Mouse (Mus musculus) T-helper 1 cell (primary cell): ENCODE measurements at regions not wholly inside any gene's neighbourhood (a gene's known extent, or its start where the extent isn't known, plus 50 kb on each side); places are given as distances from the start of the nearest gene placed in this dataset.
"Not testable (repeated sequence)": the region's sequence is repeated elsewhere in the genome, so short reads cannot be mapped to it uniquely, and the experiment has no call there.

Experiments
- in situ Hi-C: fragments of 300-600 bp; cut with MboI, MseI; formaldehyde crosslinking; loops from one replicate; pipeline ENCODE4 v1.15.1; 2025; ENCODE audit warnings: high pct_unique_total_duplicates

DNA sequence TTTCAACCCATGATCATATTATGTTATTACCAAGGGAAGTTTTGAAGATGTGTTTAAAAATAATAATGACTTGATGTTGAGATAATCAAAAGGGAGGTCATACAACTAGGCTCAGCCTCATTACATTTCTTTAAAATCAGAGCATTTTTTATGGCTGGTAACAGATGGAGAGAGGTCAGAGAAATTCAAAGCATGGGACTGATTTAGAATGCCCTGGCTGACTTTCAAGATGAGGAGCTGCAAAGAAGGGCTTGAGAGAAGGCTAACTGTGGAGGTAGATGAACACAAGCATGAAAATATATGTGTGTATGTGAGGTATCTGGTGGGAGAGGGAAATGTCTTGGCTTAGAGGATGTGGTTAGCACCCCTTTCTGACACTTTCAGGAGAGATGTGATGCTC, 502.6 kb upstream of the Gdi2 start:
- in situ Hi-C loops = loop anchor here (5.0 kb wide), 1 partner anchor 102 kb away; no protein-coding TSS in a partner anchor

DNA sequence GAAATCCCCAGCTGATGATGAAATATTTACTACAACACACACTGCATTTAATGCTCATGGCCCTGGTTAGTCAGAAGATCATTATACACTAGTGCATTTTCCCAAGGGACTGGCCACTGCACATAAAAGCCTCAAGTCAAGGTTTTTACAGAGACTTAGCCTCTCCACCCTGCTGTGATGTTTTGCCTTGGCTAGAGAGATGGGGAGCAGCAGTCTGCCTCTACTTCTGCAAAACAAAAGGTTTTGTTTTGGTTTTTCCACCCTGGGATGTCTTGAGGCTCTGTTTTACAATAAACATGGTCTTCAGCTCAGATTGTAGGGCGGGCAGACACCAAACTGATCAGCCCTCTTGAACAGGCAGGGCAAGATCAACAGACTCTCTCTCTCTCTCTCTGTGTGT, 500.9 kb upstream of the Gdi2 start:
- in situ Hi-C loops = loop anchor here (5.0 kb wide), 1 partner anchor 100 kb away; no protein-coding TSS in a partner anchor

DNA sequence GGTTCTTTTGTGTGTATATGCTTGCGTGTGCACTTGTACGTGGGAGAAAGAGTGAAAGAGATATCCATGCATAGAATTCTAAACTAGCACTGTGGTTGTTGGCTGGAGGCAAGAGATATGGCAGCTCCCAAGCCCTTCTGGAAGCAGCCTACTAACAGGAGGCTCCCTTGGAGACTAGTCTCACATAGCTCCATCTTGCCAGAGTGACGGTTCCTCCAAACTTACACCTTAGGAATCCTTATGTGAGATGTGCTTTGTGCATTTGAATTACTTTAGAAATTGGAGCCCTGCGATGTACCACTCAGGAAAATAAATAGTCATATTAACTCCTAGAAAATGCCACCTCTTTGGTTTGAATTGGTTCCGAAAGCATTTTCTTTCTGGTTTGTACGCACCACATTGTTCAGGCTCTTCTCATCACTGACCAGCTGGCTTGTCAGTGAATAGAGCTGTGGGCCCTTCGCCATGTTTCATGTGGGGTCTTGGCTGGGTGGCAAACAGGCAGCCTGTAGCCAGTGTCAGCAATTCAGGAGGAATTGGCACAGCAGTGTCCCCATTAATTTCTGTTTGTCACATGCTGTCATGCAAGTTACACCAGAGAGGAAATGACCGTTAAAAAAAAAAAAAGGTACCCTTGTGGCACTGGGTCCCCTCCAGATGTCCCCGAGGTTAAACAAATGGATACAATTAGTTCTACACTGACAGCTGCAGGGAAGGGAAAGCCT, 491.3 kb upstream of the Gdi2 start:
- in situ Hi-C loops = not testable (repeated sequence)

DNA sequence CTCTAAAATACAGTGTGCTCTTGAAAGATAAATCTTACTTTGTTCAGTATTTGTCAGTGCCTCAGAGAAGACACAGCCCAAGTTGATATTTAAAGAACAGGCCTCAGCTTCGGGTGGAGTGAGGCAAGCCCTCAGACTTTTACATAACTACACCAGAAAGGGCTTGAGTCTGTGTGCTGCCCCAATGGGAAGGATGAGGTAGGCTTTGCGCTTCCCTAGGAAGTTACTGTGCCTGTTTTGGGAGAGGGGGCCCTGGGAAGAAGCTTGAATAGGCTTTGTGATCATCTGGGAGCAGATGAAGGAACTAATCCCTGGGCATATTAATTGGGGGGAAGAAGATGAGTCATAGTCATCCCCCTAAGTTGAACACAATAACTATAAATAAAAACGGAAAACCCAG, 454.4 kb upstream of the Gdi2 start:
- in situ Hi-C loops = loop anchor here (5.0 kb wide), 1 partner anchor 54 kb away; no protein-coding TSS in a partner anchor

DNA sequence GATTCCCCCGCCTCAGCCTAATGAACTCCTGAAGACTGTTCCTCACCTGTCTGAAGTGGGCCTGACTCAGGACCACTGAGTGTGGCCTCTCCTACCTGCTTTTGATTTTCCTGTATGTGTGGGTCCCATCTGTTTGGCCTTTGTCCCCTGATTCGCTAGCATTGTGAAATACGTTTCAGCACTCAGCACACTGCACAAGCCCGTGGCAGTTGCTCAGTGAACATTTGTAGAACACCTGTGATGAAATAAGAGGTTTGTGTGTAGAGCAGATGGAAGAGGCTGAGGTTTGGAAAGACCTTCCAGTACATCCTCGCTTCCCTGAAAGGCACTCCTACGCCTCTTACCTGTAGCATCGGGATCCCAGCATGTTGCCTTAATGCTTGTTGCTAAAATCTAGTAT, 447.9 kb upstream of the Gdi2 start:
- in situ Hi-C loops = not testable (repeated sequence)

DNA sequence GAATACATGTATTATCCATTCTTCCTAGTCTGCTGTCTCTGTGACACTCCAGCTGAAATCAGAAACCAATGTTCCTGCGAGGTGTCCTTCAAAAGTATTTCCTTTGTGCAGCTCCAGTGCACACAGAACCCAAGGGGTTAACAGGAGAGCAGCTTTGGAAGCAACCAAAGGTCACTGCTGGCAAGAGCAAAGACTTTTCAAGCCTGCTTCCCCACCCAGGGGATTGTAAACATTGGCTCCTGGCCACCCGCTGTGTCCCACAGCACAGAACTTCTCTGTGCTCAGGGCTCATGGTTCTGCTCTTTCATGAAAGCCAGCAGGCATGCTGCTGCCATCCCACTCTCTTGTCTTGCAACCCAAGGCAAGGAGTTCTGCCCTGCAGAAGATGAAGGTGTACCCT, 431.3 kb upstream of the Gdi2 start:
- in situ Hi-C loops = not testable (repeated sequence)

DNA sequence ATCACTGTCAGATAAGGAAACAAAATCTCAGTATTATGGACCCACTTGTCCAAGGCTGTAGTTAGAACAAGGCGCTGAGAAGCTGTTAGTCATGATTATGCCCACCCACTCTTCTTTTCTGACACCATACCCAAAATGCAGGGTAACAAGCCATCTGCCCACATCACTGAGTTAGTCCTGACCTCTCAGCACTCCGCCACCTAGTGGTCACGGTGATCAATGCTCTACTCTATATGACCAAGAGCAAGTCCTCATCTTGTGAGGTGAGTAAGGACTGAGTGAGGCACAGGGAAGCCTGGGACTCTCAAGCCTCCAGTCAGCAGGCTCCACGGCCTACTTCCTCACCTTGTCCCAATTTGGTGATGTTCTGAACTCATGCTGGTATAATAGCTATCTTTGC, 409.7 kb upstream of the Gdi2 start:
- in situ Hi-C loops = not testable (repeated sequence)

DNA sequence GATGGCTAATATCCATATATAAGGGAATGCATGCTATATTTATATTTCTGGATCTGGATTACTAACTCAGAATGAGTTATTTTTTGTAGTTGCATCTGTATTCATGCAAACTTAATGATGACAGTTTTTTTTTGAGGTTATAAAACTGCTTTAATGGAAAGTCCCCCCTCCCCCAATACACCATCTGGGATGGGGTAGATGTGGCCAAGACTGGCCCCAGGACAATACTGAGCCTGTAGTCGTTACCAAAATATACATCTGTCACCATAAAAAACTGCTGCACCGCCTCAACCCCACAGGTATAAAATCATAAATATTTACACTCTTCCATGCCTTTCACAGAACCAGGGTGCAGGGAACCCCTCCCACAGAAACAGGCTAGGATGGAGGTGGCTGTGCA, 400.6 kb upstream of the Gdi2 start:
- in situ Hi-C loops = loop anchor here (5.0 kb wide), 2 partner anchors 55 to 100 kb away; no protein-coding TSS in a partner anchor

DNA sequence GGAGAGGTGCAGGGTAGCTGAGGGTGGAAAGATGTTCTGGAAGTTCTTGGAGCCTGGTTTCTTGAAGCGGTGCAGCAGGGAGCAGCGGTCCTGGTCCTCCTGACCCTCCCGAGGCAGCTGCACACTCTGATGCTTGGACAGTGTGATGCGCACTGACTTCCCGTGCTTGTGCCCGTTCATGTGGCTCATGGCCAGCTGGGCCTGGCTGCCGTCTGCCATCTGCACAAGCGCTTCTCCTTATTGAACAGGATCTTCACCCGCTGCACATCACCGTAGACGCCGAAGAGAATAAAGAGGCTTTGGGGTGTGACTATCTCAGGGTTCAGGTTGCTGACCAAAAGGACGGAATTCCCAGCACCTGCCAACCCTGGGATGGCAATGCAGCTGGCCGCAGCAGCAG, 399.2 kb upstream of the Gdi2 start:
- in situ Hi-C loops = loop anchor here (5.0 kb wide), 2 partner anchors 56 to 101 kb away; no protein-coding TSS in a partner anchor

DNA sequence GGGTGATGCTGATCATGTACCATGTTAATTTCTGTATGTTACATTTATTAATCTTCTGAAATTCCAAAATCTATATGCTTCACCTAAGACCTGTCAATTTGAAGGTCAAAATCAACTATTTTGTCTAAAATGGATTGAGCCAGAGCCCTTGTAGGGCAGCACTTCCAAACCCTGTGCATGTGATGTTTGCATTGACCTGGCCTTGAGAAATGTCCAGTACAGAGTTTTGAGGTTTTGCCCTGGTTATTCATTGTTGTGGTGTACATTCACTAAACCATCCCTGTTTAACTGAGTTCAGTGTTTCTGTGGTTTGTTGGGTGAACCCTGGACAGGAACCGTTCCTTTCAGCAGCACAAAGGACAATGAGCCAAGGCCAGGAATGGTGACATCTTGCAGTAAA, 392.4 kb upstream of the Gdi2 start:
- in situ Hi-C loops = not testable (repeated sequence)
